Mouse (Mus musculus) embryonic fibroblast, embryonic 13.5 days (primary cell): ENCODE measurements around the gene Cdk9.

Source experiments
- CTCF ChIP-seq: IDR thresholded peaks from 2 replicates; pipeline ENCODE4 v1.5.1; 2011; ENCODE audit warnings: mild to moderate bottlenecking, control low read depth, low read length, moderate library complexity, borderline replicate concordance; ENCODE audit not compliant: insufficient read depth
- POLR2A ChIP-seq: IDR thresholded peaks from 2 replicates; pipeline ENCODE4 v1.6.1; 2011; ENCODE audit warnings: low read depth, mild to moderate bottlenecking, control low read depth, low read length, moderate library complexity

- TF ChIP-seq POLR2A (no peak), CTCF (no peak)
These were observed 22.1 kb upstream of the Cdk9 start for GRCm38 (mm10) chr2:32734933-32735332.
